Mouse (Mus musculus) ovary, adult 18-20 months (tissue): Measurements from ENCODE around the gene Man1c1.

Experiments
- DNase-seq: peaks from one replicate; pipeline ENCODE4 v3.0.0; 2022; ENCODE audit warnings: low spot score, mixed read lengths

The Man1c1 gene

GRCm38 (mm10) chr4:134703835-134704546 is at the start of gene Man1c1:
Man1c1 (minus strand) TSS chr4:134704290.
- peak; percentile 97 for DNase-seq

- DNase-seq, result no peak
Observed at GRCm38 (mm10) chr4:134753516-134754261, 49.6 kb upstream of the Man1c1 start.

GRCm38 (mm10) chr4:134752911-134753426 is 48.9 kb upstream of the Man1c1 start:
- no peak for DNase-seq

GRCm38 (mm10) chr4:134751682-134752380 is 47.7 kb upstream of the Man1c1 start:
- DNase-seq, result no peak

GRCm38 (mm10) chr4:134750825-134751224 is 46.7 kb upstream of the Man1c1 start:
- no peak for DNase-seq

GRCm38 (mm10) chr4:134750263-134750662 is 46.2 kb upstream of the Man1c1 start:
- no peak for DNase-seq

GRCm38 (mm10) chr4:134749301-134750030 is 45.4 kb upstream of the Man1c1 start:
- no peak for DNase-seq

- no peak for DNase-seq
Observed at GRCm38 (mm10) chr4:134745900-134746661, 42.0 kb upstream of the Man1c1 start.

GRCm38 (mm10) chr4:134743881-134744633 is 40.0 kb upstream of the Man1c1 start:
- DNase-seq, result no peak

- DNase-seq, result no peak
Observed at GRCm38 (mm10) chr4:134741949-134742348, 37.9 kb upstream of the Man1c1 start.

- no peak for DNase-seq
Observed at GRCm38 (mm10) chr4:134740186-134740585, 36.1 kb upstream of the Man1c1 start.

- DNase-seq, result no peak
Observed at GRCm38 (mm10) chr4:134739530-134739929, 35.4 kb upstream of the Man1c1 start.

GRCm38 (mm10) chr4:134737365-134737910 is 33.3 kb upstream of the Man1c1 start:
- DNase-seq, result no peak

GRCm38 (mm10) chr4:134736147-134736546 is 32.1 kb upstream of the Man1c1 start:
- no peak for DNase-seq

GRCm38 (mm10) chr4:134734629-134735081 is 30.6 kb upstream of the Man1c1 start:
- no peak for DNase-seq

- no peak for DNase-seq
Observed at GRCm38 (mm10) chr4:134734038-134734628, 30.0 kb upstream of the Man1c1 start.

- DNase-seq, result no peak
Observed at GRCm38 (mm10) chr4:134733371-134733770, 29.3 kb upstream of the Man1c1 start.

- DNase-seq, result no peak
Observed at GRCm38 (mm10) chr4:134730106-134730505, 26.0 kb upstream of the Man1c1 start.

- DNase-seq, result no peak
Observed at GRCm38 (mm10) chr4:134725735-134726345, 21.8 kb upstream of the Man1c1 start.
